Mouse (Mus musculus) E14TG2a.4 (cell line): ENCODE measurements at regions not wholly inside any gene's neighbourhood (a gene's known extent, or its start where the extent isn't known, plus 50 kb on each side); places are given as distances from the start of the nearest gene placed in this dataset.

Experiments
- H3K27me3 ChIP-seq: 2 replicates; pipeline ENCODE4 v1.6.1; 2014; ENCODE audit warnings: low read length, control low read depth; ENCODE audit not compliant: insufficient read depth
- H3K36me3 ChIP-seq: 2 replicates; pipeline ENCODE4 v1.6.1; 2014; ENCODE audit warnings: low read length, control low read depth; ENCODE audit not compliant: insufficient read depth
- H3K4me1 ChIP-seq: replicated peaks from 2 replicates; pipeline ENCODE4 v1.6.1; 2014; ENCODE audit warnings: low read depth, low read length, control low read depth
- H3K4me3 ChIP-seq: replicated peaks from 2 replicates; pipeline ENCODE4 v1.5.1; 2014; ENCODE audit warnings: mild to moderate bottlenecking, low read length
- H3K9me3 ChIP-seq: 2 replicates; pipeline ENCODE4 v1.6.1; 2014; ENCODE audit warnings: low read length, control low read depth
- CTCF ChIP-seq: conservative IDR thresholded peaks from 2 replicates; pipeline ENCODE4 v1.5.1; 2014; ENCODE audit warnings: low read length
- NANOG ChIP-seq: IDR thresholded peaks from 2 replicates; pipeline ENCODE4 v1.6.1; 2014; ENCODE audit warnings: borderline replicate concordance, low read length, mixed read lengths
- POU5F1 ChIP-seq: IDR thresholded peaks from 2 replicates; pipeline ENCODE4 v1.6.1; 2014; ENCODE audit warnings: low read length, borderline replicate concordance

DNA sequence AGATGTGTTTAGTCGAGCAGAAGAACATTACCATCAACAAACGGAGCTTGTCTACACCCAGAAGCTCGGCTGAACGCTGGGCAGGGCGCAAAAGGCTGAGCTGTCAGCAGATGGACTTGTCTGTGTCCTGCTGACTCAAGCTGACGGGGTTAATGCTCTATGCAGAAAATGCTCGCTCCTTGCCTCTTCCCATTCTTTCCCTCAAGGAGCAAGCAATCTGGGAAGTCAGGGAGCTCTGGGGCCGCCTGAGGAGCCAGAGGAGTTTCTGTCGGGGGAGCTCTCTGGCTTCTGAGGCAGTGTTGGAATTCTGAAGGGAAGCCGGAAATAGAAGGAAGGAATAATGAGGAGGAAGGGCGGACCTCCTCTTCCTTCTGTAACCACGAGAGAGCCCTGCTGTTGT, 289.3 kb upstream of the G2e3 start:
- Histone ChIP-seq H3K4me3 (0 out of 2 replicates have a peak overlapping the region, but pooled peaks have one; percentile 7), H3K4me1 (peaks cover 10% of the 10 kb centered on the region), H3K36me3 (no peaks in the 10 kb centered on the region), H3K9me3 (no peaks in the 10 kb centered on the region), H3K27me3 (no peaks in the 10 kb centered on the region; the same call in 1 of the 2 replicates)
- TF ChIP-seq NANOG (no peak), CTCF (no peak), POU5F1 (no peak)

DNA sequence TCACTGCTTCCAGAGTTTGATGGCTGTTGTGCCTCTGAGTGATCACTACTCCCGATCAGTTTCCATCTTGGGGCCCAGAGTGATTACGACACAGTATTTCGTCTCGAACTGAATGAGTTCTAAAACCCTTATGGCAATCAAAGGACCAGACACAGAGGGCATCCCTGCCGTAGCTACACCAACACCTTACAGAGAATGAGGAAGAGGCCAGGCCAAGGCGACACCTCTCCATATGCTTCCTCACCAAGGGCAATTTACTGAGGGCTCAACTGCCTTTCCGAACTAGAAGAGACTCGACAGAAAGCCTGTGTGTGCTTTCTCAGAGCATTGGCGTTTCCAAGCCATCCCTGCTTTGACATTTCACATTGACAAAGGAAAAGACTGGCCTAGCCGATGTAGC, 289.8 kb upstream of the G2e3 start:
- Histone ChIP-seq H3K4me1 (peaks cover 10% of the 10 kb centered on the region), H3K27me3 (no peaks in the 10 kb centered on the region; the same call in 1 of the 2 replicates), H3K36me3 (no peaks in the 10 kb centered on the region), H3K9me3 (no peaks in the 10 kb centered on the region), H3K4me3 (0 out of 2 replicates have a peak overlapping the region, but pooled peaks have one; percentile 7)
- TF ChIP-seq CTCF (no peak), POU5F1 (no peak), NANOG (no peak)

DNA sequence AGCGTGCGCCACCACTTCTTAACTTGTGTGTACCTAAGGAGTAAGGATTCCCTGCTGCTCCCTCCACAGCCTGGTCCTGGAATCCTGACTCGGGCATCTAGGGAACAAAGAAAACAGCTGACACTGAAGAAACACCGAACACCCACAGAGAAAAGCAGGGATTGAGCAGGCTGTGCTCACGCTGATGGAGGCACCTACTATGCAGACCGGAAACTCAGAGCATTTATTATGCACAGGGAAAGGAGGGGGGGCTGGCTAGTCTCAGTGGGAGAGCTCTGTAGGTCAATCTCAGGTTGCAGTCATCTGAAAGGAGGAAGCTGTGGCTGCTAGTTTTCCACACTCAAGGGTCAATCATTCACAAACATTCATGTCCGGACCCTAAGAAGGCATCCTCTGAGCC, 300.7 kb upstream of the G2e3 start:
- TF ChIP-seq POU5F1 (no peak), CTCF (no peak), NANOG (no peak)
- Histone ChIP-seq H3K27me3 (no peaks in the 10 kb centered on the region), H3K9me3 (peaks cover 7% of the 10 kb centered on the region), H3K36me3 (no peaks in the 10 kb centered on the region), H3K4me3 (no peak overlapping the region), H3K4me1 (peaks cover 25% of the 10 kb centered on the region)

DNA sequence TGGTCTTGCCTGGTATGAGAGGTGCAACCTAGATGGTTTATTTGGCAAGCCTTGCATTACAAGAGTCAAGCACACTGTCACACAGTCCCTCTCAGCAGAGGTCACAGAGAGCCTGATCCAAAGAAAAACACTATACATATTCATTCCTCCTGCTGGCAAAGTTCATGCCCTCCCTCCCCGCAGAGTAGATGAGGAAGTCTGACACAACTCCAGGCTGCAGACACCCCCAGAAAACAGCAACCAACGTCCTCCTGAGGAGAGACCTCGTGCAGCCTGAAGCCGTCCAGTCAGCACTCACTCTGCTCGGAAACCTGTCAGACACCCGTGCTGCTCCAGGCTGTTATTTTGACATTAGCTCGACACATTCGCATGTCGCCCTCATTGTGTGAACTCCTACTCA, 302.4 kb upstream of the G2e3 start:
- H3K27me3 ChIP-seq: no peaks in the 10 kb centered on the region
- TF ChIP-seq CTCF: no peak
- no peak for TF ChIP-seq POU5F1
- no peak for TF ChIP-seq NANOG
- no peak overlapping the region for H3K4me3 ChIP-seq
- no peaks in the 10 kb centered on the region for H3K9me3 ChIP-seq
- H3K4me1 ChIP-seq: peaks cover 25% of the 10 kb centered on the region
- H3K36me3 ChIP-seq: no peaks in the 10 kb centered on the region

DNA sequence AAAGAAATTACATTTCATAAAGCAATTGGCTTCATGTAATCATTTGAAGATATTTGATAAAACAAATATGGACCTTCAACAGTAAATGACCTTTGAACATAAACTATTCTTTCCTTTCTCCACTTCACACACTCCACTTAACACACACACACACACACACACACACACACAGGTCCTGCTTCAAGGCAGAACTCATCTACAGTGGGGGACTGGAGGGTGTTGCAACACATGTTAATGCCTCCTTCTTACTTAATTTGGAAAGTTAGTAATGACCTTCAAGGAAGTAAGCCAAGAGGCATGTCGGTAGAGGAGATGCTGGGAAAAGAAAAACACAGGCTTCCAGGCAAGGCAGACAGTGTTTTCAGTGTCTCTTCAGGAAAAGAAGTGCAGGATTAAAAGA, 302.8 kb upstream of the G2e3 start:
- Histone ChIP-seq H3K9me3 (no peaks in the 10 kb centered on the region), H3K4me3 (no peak overlapping the region), H3K36me3 (no peaks in the 10 kb centered on the region), H3K4me1 (peaks cover 25% of the 10 kb centered on the region), H3K27me3 (no peaks in the 10 kb centered on the region)
- TF ChIP-seq POU5F1: no peak
- no peak for TF ChIP-seq NANOG
- TF ChIP-seq CTCF: no peak

DNA sequence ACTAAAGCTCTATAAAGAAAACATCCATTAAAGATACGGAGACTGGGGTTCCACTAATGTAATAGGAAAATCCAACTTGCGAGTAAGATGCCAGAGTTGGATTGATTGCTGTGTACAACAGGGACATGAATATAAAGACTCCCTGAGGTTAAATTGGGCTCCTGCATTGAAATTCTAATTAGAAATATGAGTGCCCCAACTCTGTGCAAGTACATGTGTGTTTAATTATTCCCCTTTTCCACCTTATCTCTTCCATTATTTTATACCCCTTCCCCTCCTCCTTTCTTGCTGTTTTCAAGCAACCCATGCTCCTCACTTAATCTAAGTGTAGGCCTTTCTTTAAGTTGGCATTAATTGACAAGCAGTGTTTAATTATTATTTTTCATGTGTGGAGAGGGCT, 315.7 kb upstream of the G2e3 start:
- Histone ChIP-seq H3K36me3 (no peaks in the 10 kb centered on the region), H3K4me1 (no peaks in the 10 kb centered on the region)
- TF ChIP-seq POU5F1 (no peak), NANOG (no peak), CTCF (no peak)

DNA sequence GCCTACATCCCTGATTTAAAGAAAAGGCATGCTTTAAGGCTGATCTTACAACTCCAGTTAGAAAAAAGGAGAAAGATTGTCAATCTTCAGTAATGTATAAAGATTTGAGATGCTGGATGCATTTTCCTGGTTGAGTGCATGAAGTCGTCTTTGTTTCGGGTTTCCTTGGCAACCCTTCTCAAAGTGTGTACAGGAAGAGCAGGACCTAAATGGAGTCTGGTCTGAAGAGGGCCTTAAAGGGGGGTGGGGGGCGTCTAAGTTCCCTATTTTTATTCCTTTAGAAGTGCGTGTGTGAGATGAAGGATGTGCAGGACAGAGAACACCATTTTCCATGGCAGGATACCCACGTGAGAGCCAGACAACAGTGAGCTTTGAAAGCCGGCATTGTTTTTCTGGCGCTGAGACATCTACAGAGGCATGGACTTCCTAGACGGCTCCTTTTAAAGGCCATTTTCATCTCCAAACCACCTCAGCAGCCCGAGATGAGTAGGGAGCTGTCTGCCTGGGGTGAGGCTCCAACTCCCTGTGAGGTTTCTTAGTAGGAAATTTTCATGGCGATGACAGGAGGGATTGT, 319.2 kb upstream of the G2e3 start:
- Histone ChIP-seq H3K4me3 (no peak overlapping the region), H3K4me1 (no peaks in the 10 kb centered on the region), H3K27me3 (no peaks in the 10 kb centered on the region), H3K9me3 (no peaks in the 10 kb centered on the region), H3K36me3 (no peaks in the 10 kb centered on the region)
- TF ChIP-seq POU5F1 (no peak), CTCF (no peak), NANOG (no peak)

More for the DNA sequence above, 315.7 kb upstream of the G2e3 start:
- Histone ChIP-seq H3K27me3 (no peaks in the 10 kb centered on the region), H3K9me3 (no peaks in the 10 kb centered on the region), H3K4me3 (no peak overlapping the region)

DNA sequence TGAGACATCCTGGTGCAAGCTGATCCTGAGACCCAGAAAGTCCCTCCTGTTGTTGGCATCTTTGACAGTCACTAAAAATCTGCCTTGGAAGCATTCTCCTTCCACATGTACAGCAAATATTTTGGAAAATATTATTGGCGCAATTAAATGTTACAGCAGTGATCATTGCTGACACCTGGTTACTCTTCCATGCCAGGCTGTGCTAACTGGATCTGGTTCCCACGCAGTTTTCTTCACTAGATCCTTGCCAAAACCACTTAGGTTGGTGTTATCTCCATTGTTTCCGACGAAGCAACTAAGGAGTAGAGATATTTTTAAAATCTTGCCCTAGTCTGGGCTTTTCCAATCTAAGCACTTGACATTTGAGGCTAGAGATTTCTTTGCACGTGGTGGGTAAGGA, 321.8 kb upstream of the G2e3 start:
- no peak for TF ChIP-seq POU5F1
- TF ChIP-seq CTCF: no peak
- no peak for TF ChIP-seq NANOG
- Histone ChIP-seq H3K27me3 (no peaks in the 10 kb centered on the region), H3K4me1 (no peaks in the 10 kb centered on the region), H3K9me3 (no peaks in the 10 kb centered on the region), H3K36me3 (no peaks in the 10 kb centered on the region), H3K4me3 (no peak overlapping the region)

DNA sequence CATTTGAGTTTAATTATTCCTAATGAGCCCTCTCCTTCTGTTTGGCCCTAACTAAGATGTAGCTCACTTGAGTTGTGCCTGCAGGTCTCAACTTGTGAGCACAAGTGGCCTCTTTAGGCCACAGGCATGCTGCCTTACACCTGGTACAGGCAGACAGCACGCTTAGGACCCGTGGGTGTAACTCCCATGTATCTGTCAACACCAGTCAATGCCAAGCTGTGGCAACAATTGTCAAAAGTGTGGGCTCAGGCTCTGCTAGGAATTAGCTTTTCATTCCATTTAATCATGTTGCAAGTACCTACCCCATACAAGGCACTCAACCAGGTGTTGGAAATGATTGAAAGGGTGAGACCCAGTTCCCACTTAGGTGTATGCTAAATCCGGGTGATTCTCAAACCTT, 322.3 kb upstream of the G2e3 start:
- Histone ChIP-seq H3K27me3 (no peaks in the 10 kb centered on the region), H3K4me3 (no peak overlapping the region), H3K9me3 (no peaks in the 10 kb centered on the region), H3K4me1 (no peaks in the 10 kb centered on the region), H3K36me3 (no peaks in the 10 kb centered on the region)
- TF ChIP-seq NANOG (no peak), CTCF (no peak), POU5F1 (no peak)
